Mouse (Mus musculus) forebrain, embryonic 11.5 days (tissue): ENCODE measurements around the gene Uqcrc2. TPM values are rescaled to one million over a fixed set of nuclear protein-coding genes. Genes with fewer than 3 reads are reported as not detected.

Experiments
- ATAC-seq: fragments of 200-750 bp; cut with Nextera tagmentation; replicated peaks from 2 replicates; pipeline ENCODE4 v1.8.0; 2017; ENCODE audit warnings: moderate TSS enrichment; ENCODE audit not compliant: low FRiP score
- DNase-seq: peaks from one replicate; pipeline ENCODE4 v3.0.0-alpha.2; 2017; ENCODE audit warnings: low spot score
- H3K27ac ChIP-seq: fragments of 300-500 bp; sonication (generic); 2 replicates; pipeline ENCODE4 v1.5.1; 2014; ENCODE audit warnings: low read depth, low read length
- H3K27me3 ChIP-seq: fragments of 300-500 bp; sonication (generic); 2 replicates; pipeline ENCODE4 v1.6.1; 2014; ENCODE audit warnings: mild to moderate bottlenecking, low read length, mixed read lengths; ENCODE audit not compliant: control insufficient read depth, insufficient read depth
- H3K36me3 ChIP-seq: fragments of 300-500 bp; sonication (generic); 2 replicates; pipeline ENCODE4 v1.6.1; 2014; ENCODE audit warnings: mild to moderate bottlenecking, low read length, moderate library complexity, mixed read lengths; ENCODE audit not compliant: control insufficient read depth, insufficient read depth
- H3K4me1 ChIP-seq: fragments of 300-500 bp; sonication (generic); replicated peaks from 2 replicates; pipeline ENCODE4 v1.6.1; 2014; ENCODE audit warnings: low read length, mixed read lengths; ENCODE audit not compliant: control insufficient read depth, insufficient read depth
- H3K4me2 ChIP-seq: fragments of 300-500 bp; sonication (generic); 2 replicates; pipeline ENCODE4 v1.6.1; 2014; ENCODE audit warnings: low read depth, mild to moderate bottlenecking, low read length, moderate library complexity, mixed read lengths; ENCODE audit not compliant: severe bottlenecking
- H3K4me3 ChIP-seq: fragments of 300-500 bp; sonication (generic); 2 replicates; pipeline ENCODE4 v1.5.1; 2014; ENCODE audit warnings: low read depth, low read length
- H3K9ac ChIP-seq: fragments of 300-500 bp; sonication (generic); 2 replicates; pipeline ENCODE4 v1.6.1; 2014; ENCODE audit warnings: low read length
- H3K9me3 ChIP-seq: fragments of 300-500 bp; sonication (generic); 2 replicates; pipeline ENCODE4 v1.6.1; 2016; ENCODE audit warnings: low read length, mixed read lengths; ENCODE audit not compliant: control insufficient read depth
- WGBS: fragments of 180-500 bp; shearing (Covaris S2); extraction: QIAGEN DNeasy Blood & Tissue Kit; methylation state at CpG from one replicate; pipeline ENCODE4 v1.1.7; 2014; 5-methylcytosine and 5-hydroxymethylcytosine counted together
- polyA plus RNA-seq: library from polyadenylated mRNA; unstranded; fragments of >200 nt; fragmentation: Nextera tagmentation; extraction: Ambion mirVana; gene quantifications from 2 replicates; pipeline ENCODE4 v1.2.1, GENCODE M21; 2014

Uqcrc2 gene
- polyA plus RNA-seq, 1 experiment from 2014 or later = 182 TPM

GRCm38 (mm10) chr7:120635362-120635781 lies 396 bp downstream of the Uqcrc2 start:
- Histone ChIP-seq H3K27ac (peak overlapping the region; percentile 39; the same call in 1 of the 2 replicates), H3K27me3 (no peaks in the 10 kb centered on the region), H3K9ac (peak overlapping the region; percentile 95), H3K9me3 (no peaks in the 10 kb centered on the region), H3K4me2 (peak overlapping the region; percentile 88), H3K36me3 (no peaks in the 10 kb centered on the region; the same call in 1 of the 2 replicates), H3K4me1 (no peaks in the 10 kb centered on the region; the same call in 1 of the 2 replicates), H3K4me3 (peak overlapping the region; percentile 94)
- ATAC-seq (no peak; the same call in 1 of the 2 replicates), DNase-seq (no peak)
- under 1% methylated on average over 32 of the region's 32 CpGs for WGBS

GRCm38 (mm10) chr7:120635821-120636220 lies 845 bp downstream of the Uqcrc2 start:
- DNase-seq = no peak
- H3K27ac ChIP-seq = no peak overlapping the region; the same call in 1 of the 2 replicates

GRCm38 (mm10) chr7:120643217-120643616 lies 8.2 kb downstream of the Uqcrc2 start:
- Histone ChIP-seq H3K9me3 (no peaks in the 10 kb centered on the region), H3K4me2 (no peak overlapping the region), H3K4me3 (no peak overlapping the region), H3K36me3 (peaks cover 6% of the 10 kb centered on the region; the same call in 1 of the 2 replicates), H3K27me3 (no peaks in the 10 kb centered on the region), H3K9ac (no peak overlapping the region), H3K27ac (no peak overlapping the region), H3K4me1 (no peaks in the 10 kb centered on the region)
- no peak for ATAC-seq
- WGBS = 72% methylated on average over 4 of the region's 4 CpGs
- DNase-seq = no peak

More at GRCm38 (mm10) chr7:120635821-120636220, 845 bp downstream of the Uqcrc2 start:
- Histone ChIP-seq H3K4me1 (no peaks in the 10 kb centered on the region; the same call in 1 of the 2 replicates), H3K27me3 (no peaks in the 10 kb centered on the region), H3K9ac (peak overlapping the region; percentile 95), H3K36me3 (no peaks in the 10 kb centered on the region; the same call in 1 of the 2 replicates), H3K9me3 (no peaks in the 10 kb centered on the region), H3K4me2 (peak overlapping the region; percentile 88), H3K4me3 (peak overlapping the region; percentile 94)
- no peak for ATAC-seq
- whole genome bisulfite sequencing = under 1% methylated on average over 11 of the region's 11 CpGs

- DNase-seq (no peak), ATAC-seq (no peak)
- no peak overlapping the region for H3K4me3 ChIP-seq
- H3K27ac ChIP-seq = no peak overlapping the region
- WGBS = 86% methylated on average over 2 of the region's 2 CpGs
- peaks cover 8% of the 10 kb centered on the region; the same call in 1 of the 2 replicates for H3K36me3 ChIP-seq
- H3K9ac ChIP-seq = no peak overlapping the region
- no peaks in the 10 kb centered on the region for H3K9me3 ChIP-seq
- H3K4me2 ChIP-seq = no peak overlapping the region
- H3K4me1 ChIP-seq = no peaks in the 10 kb centered on the region
- no peaks in the 10 kb centered on the region for H3K27me3 ChIP-seq
Measured at GRCm38 (mm10) chr7:120647849-120648248, 12.9 kb downstream of the Uqcrc2 start.

- peaks cover 2% of the 10 kb centered on the region; the same call in 1 of the 2 replicates for H3K36me3 ChIP-seq
- no peaks in the 10 kb centered on the region for H3K27me3 ChIP-seq
- 97% methylated on average over 4 of the region's 4 CpGs for WGBS
- no peak for DNase-seq
- H3K27ac ChIP-seq = no peak overlapping the region
- no peaks in the 10 kb centered on the region for H3K9me3 ChIP-seq
- H3K4me3 ChIP-seq = no peak overlapping the region
- ATAC-seq = no peak
- no peak overlapping the region for H3K9ac ChIP-seq
- no peak overlapping the region for H3K4me2 ChIP-seq
- no peaks in the 10 kb centered on the region for H3K4me1 ChIP-seq
Measured at GRCm38 (mm10) chr7:120662079-120662478, 27.1 kb downstream of the Uqcrc2 start.

GRCm38 (mm10) chr7:120670153-120670875 lies 35.3 kb downstream of the Uqcrc2 start, which contains the start of gene Pdzd9:
Gene Pdzd9 (minus strand): TSS chr7:120670343.
- Histone ChIP-seq H3K4me1 (no peaks in the 10 kb centered on the region), H3K4me3 (no peak within 1 kb of the TSS), H3K9ac (no peak within 1 kb of the TSS), H3K36me3 (no peaks in the 10 kb centered on the region), H3K27ac (no peak within 1 kb of the TSS), H3K27me3 (no peaks in the 10 kb centered on the region), H3K9me3 (no peaks in the 10 kb centered on the region), H3K4me2 (no peak within 1 kb of the TSS)
- DNase-seq (peak; percentile 89), ATAC-seq (peak; percentile 64; the same call in 1 of the 2 replicates)
- WGBS = 25% methylated on average over 14 of the region's 14 CpGs

- no peak for DNase-seq
- no peaks in the 10 kb centered on the region for H3K9me3 ChIP-seq
- no peak overlapping the region for H3K9ac ChIP-seq
- no peaks in the 10 kb centered on the region for H3K27me3 ChIP-seq
- no peaks in the 10 kb centered on the region for H3K36me3 ChIP-seq
- no peak overlapping the region for H3K4me3 ChIP-seq
- 67% methylated on average over 2 of the region's 2 CpGs for WGBS
- no peak for ATAC-seq
- H3K4me2 ChIP-seq = no peak overlapping the region
- H3K27ac ChIP-seq = no peak overlapping the region
- no peaks in the 10 kb centered on the region for H3K4me1 ChIP-seq
Measured at GRCm38 (mm10) chr7:120671271-120671670, 36.3 kb downstream of the Uqcrc2 start.

- peak within 1 kb of the TSS; percentile 91 for H3K9ac ChIP-seq
- H3K4me3 ChIP-seq = peak within 1 kb of the TSS; percentile 87
- H3K4me2 ChIP-seq = peak within 1 kb of the TSS; percentile 80
- H3K27ac ChIP-seq = 0 out of 2 replicates have a peak within 1 kb of the TSS, but pooled peaks have one; percentile 41
- H3K4me1 ChIP-seq = 0 out of 2 replicates have a peak, but pooled peaks cover 2% of the 10 kb centered on the region
- H3K9me3 ChIP-seq = no peaks in the 10 kb centered on the region
- under 1% methylated on average over 44 of the region's 44 CpGs for WGBS
- DNase-seq (peak; percentile 90), ATAC-seq (peak; percentile 96)
- H3K27me3 ChIP-seq = no peaks in the 10 kb centered on the region
- no peaks in the 10 kb centered on the region for H3K36me3 ChIP-seq
Measured at GRCm38 (mm10) chr7:120677001-120677643, 42.1 kb downstream of the Uqcrc2 start, which contains the start of gene Mosmo. Gene Mosmo (plus strand): TSS chr7:120677618.
